Mouse (Mus musculus): ENCODE data around the gene Ncdn. TPM values are rescaled to one million over a fixed set of nuclear protein-coding genes. Genes with fewer than 3 reads are reported as not detected.

Ncdn gene
- total and polyA plus RNA-seq, 3 experiments = 27.3 to 36.2 TPM; not detected in 1

DNA sequence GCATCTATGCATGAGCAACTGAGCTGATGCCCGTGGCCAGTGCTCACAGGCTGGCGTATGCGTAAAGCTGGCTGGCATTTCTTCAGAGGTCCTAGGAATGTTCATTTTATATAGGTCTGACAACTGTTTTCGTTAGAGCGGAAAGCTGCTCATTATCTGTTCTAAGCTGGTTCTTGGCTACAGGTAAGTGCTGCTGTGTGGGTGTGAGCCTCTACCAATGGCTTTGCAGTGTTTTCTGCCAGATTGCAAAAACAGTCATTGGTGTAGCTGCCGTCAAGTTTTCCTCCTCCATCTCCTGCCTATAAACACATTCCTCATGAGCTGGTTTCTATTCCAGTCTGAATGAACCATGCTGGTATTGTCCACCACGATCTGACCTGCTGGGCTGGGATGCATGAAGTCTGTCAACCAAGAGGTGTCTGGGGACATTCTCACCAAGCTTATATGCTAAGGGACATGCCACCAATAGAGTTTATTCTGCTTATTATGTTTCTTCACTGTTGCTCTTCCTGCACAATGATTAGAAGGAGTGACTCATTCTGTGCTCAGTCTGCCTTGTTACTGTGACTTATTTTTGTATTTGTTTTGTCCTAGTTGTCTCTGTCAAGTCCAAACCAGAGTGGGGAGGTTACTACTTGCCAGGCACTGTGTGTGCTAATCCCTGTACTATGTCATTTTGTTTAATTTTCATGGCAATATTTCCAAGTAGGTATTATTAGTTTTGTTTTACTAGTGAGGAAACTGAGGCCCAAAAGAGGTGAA lies 39.3 kb upstream of the Ncdn start (continued):
- no peak for TF ChIP-seq POLR2A (IDR thresholded peaks at IDR 0.05; ENCODE audit: control insufficient read depth in 1 of 2, insufficient read depth in 1 of 2, low read depth in 1 of 2, low read length in 2 of 2, poor library complexity in 1 of 2)

DNA sequence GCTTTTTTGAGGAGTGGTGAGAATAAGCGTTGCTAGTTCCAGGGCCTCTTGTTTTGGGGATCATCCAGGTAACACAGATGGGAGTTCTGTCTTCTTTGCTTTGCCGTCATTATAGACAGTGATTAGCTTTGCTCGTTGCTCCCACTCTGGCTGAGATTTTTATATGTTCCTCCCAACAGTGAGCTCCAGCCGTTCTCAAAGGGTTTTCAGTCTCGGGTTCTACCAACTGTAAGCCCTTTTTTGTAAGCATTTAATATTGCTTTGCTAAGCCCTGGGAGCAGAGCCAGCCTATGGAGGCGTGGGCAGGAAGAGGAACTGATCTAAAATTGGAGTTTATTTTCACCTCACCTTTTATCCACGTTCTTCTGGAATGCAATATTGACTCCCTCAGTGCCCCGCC lies 29.8 kb upstream of the Ncdn start:
- H3K36me3 ChIP-seq (ENCODE audit: control insufficient read depth in 1 of 2, insufficient read depth in 2 of 2, low read length in 2 of 2) = no peaks in the 10 kb centered on the region
- no peak for TF ChIP-seq POLR2AphosphoS2 (IDR thresholded peaks at IDR 0.05; ENCODE audit: low read length)
- no peak for TF ChIP-seq TAL1 (IDR thresholded peaks at IDR 0.05; ENCODE audit: low read length)
- no peak for TF ChIP-seq ELF1 (IDR thresholded peaks at IDR 0.05; ENCODE audit: low read depth, low read length)
- no peak for TF ChIP-seq RAD21 (IDR thresholded peaks at IDR 0.05; ENCODE audit: low read depth, low read length)
- TF ChIP-seq MYB (IDR thresholded peaks at IDR 0.05; ENCODE audit: low read depth, low read length) = no peak
- TF ChIP-seq POLR2A (IDR thresholded peaks at IDR 0.05; ENCODE audit: control insufficient read depth in 1 of 2, insufficient read depth in 1 of 2, low read depth in 1 of 2, low read length in 2 of 2, poor library complexity in 1 of 2) = no peak
- TF ChIP-seq MXI1 (IDR thresholded peaks at IDR 0.05; ENCODE audit: low read depth, low read length) = no peak
- TF ChIP-seq HCFC1 (IDR thresholded peaks at IDR 0.05; ENCODE audit: low read depth, low read length) = no peak
- TF ChIP-seq TBP (IDR thresholded peaks at IDR 0.05; ENCODE audit: low read depth, low read length) = no peak
- no peak for TF ChIP-seq RCOR1 (IDR thresholded peaks at IDR 0.05; ENCODE audit: low read depth, low read length)
- no peak for TF ChIP-seq MAFK (IDR thresholded peaks at IDR 0.05; ENCODE audit: borderline replicate concordance, low read depth, low read length)
- TF ChIP-seq E2F4 (IDR thresholded peaks at IDR 0.05; ENCODE audit: borderline replicate concordance, low read depth, low read length) = no peak
- no peak for TF ChIP-seq CHD1 (IDR thresholded peaks at IDR 0.05; ENCODE audit: low read depth, low read length)
- H3K9me3 ChIP-seq (replicated peaks; ENCODE audit: insufficient read depth, low read length) = no peaks in the 10 kb centered on the region
- no peak overlapping the region for H3K27ac ChIP-seq (ENCODE audit: control insufficient read depth, low read depth, low read length)
- H3K27me3 ChIP-seq (ENCODE audit: control insufficient read depth in 1 of 2, insufficient read depth in 2 of 2, low read length in 2 of 2) = no peaks in the 10 kb centered on the region
- DNase-seq (ENCODE audit: low read depth, low spot score) = no peak
- no peak overlapping the region for H3K4me3 ChIP-seq (ENCODE audit: control insufficient read depth in 1 of 2, insufficient read depth in 1 of 2, low read depth in 2 of 2, low read length in 2 of 2)
- no peaks in the 10 kb centered on the region for H3K4me1 ChIP-seq (ENCODE audit: control insufficient read depth in 1 of 2, insufficient read depth in 2 of 2, low read length in 2 of 2)
- no peak overlapping the region for H3K9ac ChIP-seq (ENCODE audit: control insufficient read depth, low read depth, low read length, poor library complexity, severe bottlenecking)
- no peaks in the 10 kb centered on the region for H3K79me2 ChIP-seq (ENCODE audit: control insufficient read depth, insufficient read depth, low read length, poor library complexity)

- TF ChIP-seq KAT2A (conservative IDR thresholded peaks at IDR 0.05; ENCODE audit: low read depth, low read length) = no peak
- no peak for TF ChIP-seq RCOR1 (IDR thresholded peaks at IDR 0.05; ENCODE audit: low read depth, low read length)
- TF ChIP-seq MYB (IDR thresholded peaks at IDR 0.05; ENCODE audit: low read depth, low read length) = no peak
- TF ChIP-seq MXI1 (IDR thresholded peaks at IDR 0.05; ENCODE audit: low read depth, low read length) = no peak
- TF ChIP-seq SIN3A (IDR thresholded peaks at IDR 0.05; ENCODE audit: low read length) = no peak
- no peak overlapping the region for H3K9ac ChIP-seq (ENCODE audit: control insufficient read depth, low read depth, low read length, poor library complexity, severe bottlenecking)
Observed at GRCm38 (mm10) chr4:126782512-126782911, 29.3 kb upstream of the Ncdn start.

More at GRCm38 (mm10) chr4:126782512-126782911, 29.3 kb upstream of the Ncdn start:
- Histone ChIP-seq H3K27ac (ENCODE audit: control insufficient read depth, low read depth, low read length) (no peak overlapping the region), H3K4me3 (ENCODE audit: control insufficient read depth in 1 of 2, insufficient read depth in 1 of 2, low read depth in 2 of 2, low read length in 2 of 2) (no peak overlapping the region), H3K27me3 (ENCODE audit: control insufficient read depth in 1 of 2, insufficient read depth in 2 of 2, low read length in 2 of 2) (no peaks in the 10 kb centered on the region), H3K36me3 (ENCODE audit: control insufficient read depth in 1 of 2, insufficient read depth in 2 of 2, low read length in 2 of 2) (no peaks in the 10 kb centered on the region), H3K79me2 (ENCODE audit: control insufficient read depth, insufficient read depth, low read length, poor library complexity) (no peaks in the 10 kb centered on the region), H3K9me3 (replicated peaks; ENCODE audit: insufficient read depth, low read length) (no peaks in the 10 kb centered on the region), H3K4me1 (ENCODE audit: control insufficient read depth in 1 of 2, insufficient read depth in 2 of 2, low read length in 2 of 2) (no peaks in the 10 kb centered on the region)
- no peak for DNase-seq (ENCODE audit: low read depth, low spot score)

Measured in MEL (cell line).